Mouse (Mus musculus): Measurements from ENCODE around the gene Gm13757. TPM values are rescaled to one million over a fixed set of nuclear protein-coding genes. Genes with fewer than 3 reads are reported as not detected.

Gm13757 gene
- polyA plus RNA-seq (2021; fragmentation: Nextera tagmentation) = not detected in 2 replicates
- long read RNA-seq, experiment 1 = 0 reads
- long read RNA-seq, experiment 2 = 0 reads

DNA sequence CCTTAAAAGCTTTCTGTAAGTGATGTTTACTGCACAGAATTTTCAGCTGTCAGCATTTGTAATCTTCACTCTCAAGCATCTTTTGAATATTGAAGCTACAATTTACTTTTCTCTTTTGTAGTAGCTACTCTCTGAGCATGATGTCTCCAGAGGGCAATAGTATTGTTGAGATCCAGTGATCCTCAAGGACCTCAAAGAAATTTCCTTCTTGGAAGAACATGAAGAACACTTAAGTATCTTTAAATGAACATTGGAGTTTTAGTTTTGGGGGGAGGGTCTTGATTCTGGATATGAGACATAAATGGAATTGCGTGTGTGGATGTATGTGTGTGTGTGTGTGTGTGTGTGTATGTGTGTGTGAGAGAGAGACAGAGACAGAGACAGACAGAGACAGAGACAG is at the start of gene Gm13757:
Gm13757 (minus strand) TSS at position 101 of the 400 bp plus-strand sequence.

DNA sequence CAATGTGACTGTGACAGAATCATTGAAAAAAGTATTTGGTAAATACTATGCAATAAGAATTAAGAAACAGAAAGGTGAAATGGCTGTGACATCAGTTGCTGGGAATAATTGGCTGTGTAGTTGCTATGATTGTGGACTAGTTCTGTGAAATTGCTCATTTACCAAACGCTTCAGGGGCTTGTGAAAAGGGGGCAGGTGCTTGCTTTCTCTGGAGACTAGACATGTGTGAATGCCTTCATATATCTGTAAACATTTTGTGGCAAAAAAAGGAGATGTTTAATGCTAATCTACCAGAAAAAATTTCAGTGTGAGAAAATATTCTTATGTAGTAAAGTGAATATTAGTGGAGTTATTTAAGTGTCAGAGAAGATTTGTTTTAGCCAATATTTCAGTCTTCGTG is 44.1 kb upstream of the Gm13757 start, which contains the start of gene Olfr1185-ps1:
Olfr1185-ps1 (plus strand) TSS at position 301 of the 400 bp plus-strand sequence.

DNA sequence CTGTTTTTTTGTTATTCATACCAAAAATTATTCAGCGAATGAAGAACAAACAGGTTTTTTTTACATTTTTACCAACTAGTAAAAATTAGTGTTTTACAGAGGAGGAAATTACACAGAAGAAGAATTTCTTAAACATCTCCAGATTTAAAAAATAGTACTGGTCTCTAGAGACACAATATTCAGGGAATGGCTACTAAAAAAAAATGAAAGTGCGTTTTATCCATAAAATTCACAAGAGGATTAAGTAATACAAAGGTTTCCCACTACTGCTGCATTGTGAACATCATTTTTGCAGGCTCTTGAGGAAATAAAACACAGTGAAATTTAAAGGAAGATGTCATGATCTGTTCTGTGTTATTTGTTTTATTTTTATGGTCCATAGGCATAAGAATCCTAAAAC is 34.4 kb upstream of the Gm13757 start, which contains the start of gene Olfr1184:
Olfr1184 (plus strand) TSS at position 301 of the 400 bp plus-strand sequence.

DNA sequence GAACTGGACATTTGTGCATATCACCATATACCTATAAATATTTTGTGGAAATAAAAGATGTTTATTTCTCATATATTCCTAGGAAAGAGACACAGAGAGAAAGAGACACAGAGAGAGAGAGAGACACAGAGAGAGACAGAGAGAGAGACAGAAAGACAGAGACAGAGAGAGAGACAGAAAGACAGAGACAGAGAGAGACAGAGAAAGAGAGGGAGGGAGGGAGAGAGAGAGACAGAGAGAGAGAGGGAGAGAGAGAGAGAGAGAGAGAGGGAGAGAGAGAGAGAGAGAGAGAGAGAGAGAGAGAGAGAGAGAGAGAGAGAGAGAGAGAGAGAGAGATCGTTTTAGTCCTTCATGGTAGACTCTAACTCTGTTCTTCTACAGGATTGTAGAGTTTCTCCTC is 5.6 kb upstream of the Gm13757 start, which contains the start of gene Olfr1183:
Olfr1183 (plus strand) TSS at position 301 of the 400 bp plus-strand sequence.

DNA sequence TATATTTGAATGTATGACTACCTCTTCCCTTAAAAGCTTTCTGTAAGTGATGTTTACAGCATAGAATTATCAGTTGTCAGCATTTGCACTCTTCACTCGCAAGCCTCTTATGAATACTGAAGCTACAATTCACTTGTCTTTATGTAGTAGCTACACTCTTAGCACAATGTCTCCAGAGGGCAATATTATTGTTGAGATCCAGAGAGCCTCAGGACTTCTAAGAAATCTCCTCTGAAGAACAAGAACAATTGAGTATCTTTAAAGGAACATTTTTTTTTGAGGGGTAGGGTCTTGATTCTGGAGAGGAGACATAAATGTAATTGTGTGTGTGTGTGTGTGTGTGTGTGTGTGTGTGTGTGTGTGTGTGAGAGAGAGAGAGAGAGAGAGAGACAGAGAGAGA is 22.9 kb downstream of the Gm13757 start, which contains the start of gene Olfr1181:
Olfr1181 (minus strand) TSS at position 101 of the 400 bp plus-strand sequence.

DNA sequence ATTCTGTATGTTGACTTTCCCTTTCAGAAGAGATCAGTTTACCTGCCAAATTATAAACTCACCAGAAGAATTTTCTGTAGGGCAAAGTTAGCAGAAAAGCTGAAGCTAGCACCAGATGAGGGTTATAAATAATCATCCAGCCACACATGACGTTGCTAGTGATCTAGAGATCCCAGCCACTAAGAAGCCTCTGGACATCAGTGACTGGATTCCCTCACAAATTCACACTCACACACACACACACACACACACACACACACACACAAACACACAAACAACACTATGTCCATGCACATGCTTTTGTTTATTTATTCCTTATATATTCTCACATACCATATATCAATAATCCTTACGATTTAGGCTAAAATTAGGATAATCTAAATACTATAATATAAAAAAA is 29.9 kb downstream of the Gm13757 start, which contains the start of gene Olfr1180:
Olfr1180 (minus strand) TSS at position 101 of the 400 bp plus-strand sequence.

DNA sequence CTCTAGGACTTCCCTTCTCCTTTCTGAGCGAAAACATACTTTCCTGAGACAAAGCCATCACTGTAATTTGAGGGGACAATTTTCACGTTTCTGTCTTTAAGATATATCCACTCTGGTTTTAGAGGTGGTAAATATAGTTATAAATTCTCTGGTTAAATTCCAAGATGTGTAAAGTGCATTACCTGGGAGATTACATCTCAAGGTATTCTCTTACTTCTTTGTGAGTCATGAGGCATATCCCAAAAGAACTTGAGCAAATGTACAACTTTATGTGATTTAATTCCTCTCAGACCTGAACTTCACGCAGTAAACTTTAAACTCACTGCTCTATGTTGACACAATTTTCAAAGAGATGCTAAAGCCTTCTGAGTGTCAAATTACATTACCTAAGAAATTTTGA is 42.6 kb downstream of the Gm13757 start, which contains the start of gene Olfr1179:
Olfr1179 (minus strand) TSS at position 101 of the 400 bp plus-strand sequence.

Other genes with a start within 250 kb of the Gm13757 start
- not detected in 2 replicates for gene Olfr1170, start 220.8 kb downstream of the Gm13757 start, polyA plus RNA-seq (2021; fragmentation: Nextera tagmentation)
- gene Olfr1173, start 169.3 kb downstream of the Gm13757 start, polyA plus RNA-seq (2021; fragmentation: Nextera tagmentation) = not detected in 2 replicates
- not detected in 2 replicates for gene Olfr1174-ps, start 134.0 kb downstream of the Gm13757 start, polyA plus RNA-seq (2021; fragmentation: Nextera tagmentation)
- not detected in 2 replicates for gene Olfr1175-ps, start 121.9 kb downstream of the Gm13757 start, polyA plus RNA-seq (2021; fragmentation: Nextera tagmentation)
- not detected in 2 replicates for gene Olfr1176, start 112.4 kb downstream of the Gm13757 start, polyA plus RNA-seq (2021; fragmentation: Nextera tagmentation)
- gene Olfr1177-ps, start 102.6 kb downstream of the Gm13757 start, polyA plus RNA-seq (2021; fragmentation: Nextera tagmentation) = not detected in 2 replicates
- not detected in 2 replicates for gene Olfr1178, start 62.1 kb downstream of the Gm13757 start, polyA plus RNA-seq (2021; fragmentation: Nextera tagmentation)
- not detected in 2 replicates for gene Olfr1179, start 42.7 kb downstream of the Gm13757 start, polyA plus RNA-seq (2021; fragmentation: Nextera tagmentation)
- gene Olfr1180, start 30.0 kb downstream of the Gm13757 start, polyA plus RNA-seq (2021; fragmentation: Nextera tagmentation) = not detected in 2 replicates
- gene Olfr1181, start 23.0 kb downstream of the Gm13757 start, polyA plus RNA-seq (2021; fragmentation: Nextera tagmentation) = not detected in 2 replicates
- gene Olfr1183, start 5.7 kb upstream of the Gm13757 start, polyA plus RNA-seq (2021; fragmentation: Nextera tagmentation) = 0.01 TPM in 1 of 2 replicates, not detected in the other
- gene Olfr1184, start 34.5 kb upstream of the Gm13757 start, polyA plus RNA-seq (2021; fragmentation: Nextera tagmentation) = not detected in 2 replicates
- gene Olfr1185-ps1, start 44.2 kb upstream of the Gm13757 start, polyA plus RNA-seq (2021; fragmentation: Nextera tagmentation) = not detected in 2 replicates
- not detected in 2 replicates for gene Olfr1186, start 69.4 kb upstream of the Gm13757 start, polyA plus RNA-seq (2021; fragmentation: Nextera tagmentation)
- gene Olfr1188, start 107.8 kb upstream of the Gm13757 start, polyA plus RNA-seq (2021; fragmentation: Nextera tagmentation) = not detected in 2 replicates
- not detected in 2 replicates for gene Olfr1189, start 137.3 kb upstream of the Gm13757 start, polyA plus RNA-seq (2021; fragmentation: Nextera tagmentation)
- gene Olfr1191-ps1, start 191.4 kb upstream of the Gm13757 start, polyA plus RNA-seq (2021; fragmentation: Nextera tagmentation) = not detected in 2 replicates
- not detected in 2 replicates for gene Olfr1192-ps1, start 199.4 kb upstream of the Gm13757 start, polyA plus RNA-seq (2021; fragmentation: Nextera tagmentation)
- not detected in 2 replicates for gene Olfr1193, start 226.5 kb upstream of the Gm13757 start, polyA plus RNA-seq (2021; fragmentation: Nextera tagmentation)
- gene Olfr1195, start 240.1 kb upstream of the Gm13757 start, polyA plus RNA-seq (2021; fragmentation: Nextera tagmentation) = not detected in 2 replicates

Data from left cerebral cortex, adult 6 months (tissue).